Mouse (Mus musculus): ENCODE results near the gene Cbl. TPM values are rescaled to one million over a fixed set of nuclear protein-coding genes. Genes with fewer than 3 reads are reported as not detected.

The Cbl gene
- polyA plus RNA-seq, 1 experiment from 2014 or later, result 21.9 TPM

DNA sequence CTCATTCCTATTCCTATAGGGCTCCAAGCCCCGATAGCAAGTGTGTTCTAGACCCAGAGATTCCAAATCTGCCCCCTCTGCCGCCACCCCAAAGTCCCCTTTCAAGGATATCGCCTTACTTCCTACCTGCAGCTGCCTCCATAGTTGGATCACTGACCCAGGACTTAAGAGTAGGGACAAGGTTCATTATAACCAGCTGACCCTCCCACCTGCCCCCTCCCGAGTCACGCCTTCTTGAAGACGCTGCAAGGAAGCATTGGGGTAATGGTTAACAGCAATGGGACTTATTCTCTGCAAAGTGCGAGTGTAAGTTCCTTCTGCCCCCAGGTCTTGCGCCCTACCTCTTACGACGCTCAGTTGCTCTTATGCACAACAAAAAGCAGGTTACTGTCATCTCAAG lies 17.5 kb upstream of the Cbl start, which contains the start of gene Pdzd3:
Pdzd3 (minus strand) TSS at position 158 of the 400 bp plus-strand sequence.
- no peak within 1 kb of the TSS for H3K9ac ChIP-seq
- no peaks in the 10 kb centered on the region for H3K27me3 ChIP-seq (ENCODE audit: insufficient read depth, low read length)
- no peak within 1 kb of the TSS for H3K4me2 ChIP-seq
- no peak within 1 kb of the TSS for H3K4me3 ChIP-seq (ENCODE audit: low read depth, low read length)
- no peak within 1 kb of the TSS for H3K27ac ChIP-seq (ENCODE audit: low read depth)
- no peaks in the 10 kb centered on the region for H3K4me1 ChIP-seq (ENCODE audit: insufficient read depth)
- WGBS, result 66% methylated on average over 10 of the region's 10 CpGs
- H3K9me3 ChIP-seq (ENCODE audit: low read depth, low read length), result no peaks in the 10 kb centered on the region
- no peak for ATAC-seq (ENCODE audit: insufficient read depth)
- DNase-seq, result no peak
- TF ChIP-seq CTCF (IDR thresholded peaks at IDR 0.05; ENCODE audit: low read depth), result no peak
- H3K36me3 ChIP-seq (ENCODE audit: insufficient read depth), result no peaks in the 10 kb centered on the region

DNA sequence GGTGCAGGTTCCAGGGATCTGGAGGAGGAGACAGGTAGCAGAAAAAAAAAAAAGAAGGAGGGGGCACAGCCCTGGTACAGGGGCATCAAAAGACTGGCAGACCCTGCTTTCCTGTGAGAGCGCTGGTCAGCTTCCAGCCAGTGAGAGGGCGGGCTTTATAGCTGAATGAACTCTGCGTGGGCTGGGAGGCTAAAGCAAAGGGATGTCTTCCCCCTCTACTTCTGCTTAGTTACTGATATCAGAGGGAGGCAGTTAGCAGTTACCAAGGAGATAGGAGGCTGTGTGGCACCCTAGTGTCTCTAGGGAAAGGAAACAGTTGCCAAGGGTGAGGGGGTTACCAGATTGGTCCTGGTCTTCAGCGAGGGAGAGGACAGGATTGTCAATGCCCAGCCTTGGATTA lies 16.6 kb upstream of the Cbl start:
- ATAC-seq (ENCODE audit: insufficient read depth) (no peak), DNase-seq (no peak)
- no peak for TF ChIP-seq CTCF (IDR thresholded peaks at IDR 0.05; ENCODE audit: low read depth)
- Histone ChIP-seq H3K27me3 (ENCODE audit: insufficient read depth, low read length) (no peaks in the 10 kb centered on the region), H3K4me1 (ENCODE audit: insufficient read depth) (no peaks in the 10 kb centered on the region), H3K9me3 (ENCODE audit: low read depth, low read length) (no peaks in the 10 kb centered on the region), H3K9ac (no peak overlapping the region), H3K27ac (ENCODE audit: low read depth) (no peak overlapping the region), H3K4me2 (no peak overlapping the region), H3K36me3 (ENCODE audit: insufficient read depth) (no peaks in the 10 kb centered on the region), H3K4me3 (ENCODE audit: low read depth, low read length) (no peak overlapping the region)
- WGBS, result 48% methylated on average over 4 of the region's 4 CpGs

DNA sequence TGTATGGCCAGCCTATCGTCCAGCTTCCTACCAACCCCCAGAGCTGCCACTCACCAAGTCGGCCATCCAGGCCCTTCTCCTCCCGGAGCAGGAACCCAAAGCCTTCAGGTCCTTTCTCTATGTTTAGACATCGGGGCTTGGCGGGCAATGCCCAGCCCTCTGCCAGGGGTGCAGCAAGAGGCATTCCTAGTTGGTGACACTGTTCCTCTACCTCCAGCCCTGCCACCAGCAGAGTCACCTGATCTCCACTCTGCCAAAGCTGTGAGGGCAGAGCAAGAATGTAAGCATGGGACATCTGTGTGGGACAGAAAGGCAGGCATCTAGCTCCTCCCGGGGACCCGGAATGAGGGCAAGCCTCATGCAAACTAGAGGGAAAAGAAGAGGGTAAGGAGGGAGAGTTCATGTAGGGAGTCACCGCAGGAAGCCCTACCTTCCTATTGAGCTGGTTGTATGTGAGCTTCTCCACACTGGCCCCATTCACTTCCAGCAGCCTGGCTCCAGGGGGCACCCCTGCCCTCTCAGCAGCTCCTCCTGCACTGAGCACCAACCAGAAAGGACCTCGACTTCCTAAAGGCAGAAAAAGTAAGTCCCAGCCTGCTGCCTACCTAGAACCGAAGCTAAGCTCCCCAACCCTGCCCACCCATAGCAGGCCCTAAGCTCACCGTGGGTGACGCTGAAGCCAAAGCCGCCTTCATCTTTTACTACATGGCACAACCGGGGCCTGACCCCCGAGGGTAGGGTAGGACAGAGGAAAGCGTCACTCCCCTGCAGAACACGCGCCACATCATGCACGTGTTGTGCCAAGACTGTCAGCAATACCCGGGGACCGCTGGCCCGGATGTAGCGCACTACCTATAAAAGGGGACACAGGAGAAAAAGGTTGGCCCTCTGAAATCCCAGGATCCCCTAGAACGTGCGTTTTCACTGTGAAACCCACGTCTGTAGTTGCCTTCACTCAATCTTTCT lies 15.6 kb upstream of the Cbl start:
- Histone ChIP-seq H3K9me3 (ENCODE audit: low read depth, low read length) (no peaks in the 10 kb centered on the region), H3K27me3 (ENCODE audit: insufficient read depth, low read length) (no peaks in the 10 kb centered on the region), H3K4me3 (ENCODE audit: low read depth, low read length) (no peak overlapping the region), H3K9ac (no peak overlapping the region), H3K36me3 (ENCODE audit: insufficient read depth) (no peaks in the 10 kb centered on the region), H3K27ac (ENCODE audit: low read depth) (no peak overlapping the region), H3K4me2 (0 out of 2 replicates have a peak overlapping the region, but pooled peaks have one; percentile 23), H3K4me1 (ENCODE audit: insufficient read depth) (no peaks in the 10 kb centered on the region)
- peak; percentile 73 for TF ChIP-seq CTCF (IDR thresholded peaks at IDR 0.05; ENCODE audit: low read depth)
- peak; percentile 82 for DNase-seq
- 43% methylated on average over 26 of the region's 26 CpGs for WGBS
- ATAC-seq (ENCODE audit: insufficient read depth), result peak; percentile 84

DNA sequence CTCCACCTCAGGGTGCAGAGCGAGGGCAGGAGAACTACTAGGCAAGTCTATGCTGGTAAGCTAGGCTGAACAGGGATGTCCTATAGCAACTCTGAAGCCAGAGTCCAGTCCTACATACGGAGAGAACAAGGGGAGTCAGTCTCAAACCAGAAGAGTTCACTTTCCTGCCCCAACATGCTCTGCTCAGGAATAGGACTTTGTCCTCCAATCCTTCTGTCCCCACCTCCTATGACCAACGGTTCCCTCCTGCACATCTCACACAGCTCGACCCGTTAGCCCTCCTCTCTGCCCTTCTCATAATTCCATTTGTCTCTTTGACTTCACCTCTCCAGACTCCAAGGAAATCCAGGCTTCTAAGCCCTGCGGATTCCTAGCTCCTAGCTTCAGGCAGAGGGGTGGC lies 14.1 kb upstream of the Cbl start:
- no peak for TF ChIP-seq CTCF (IDR thresholded peaks at IDR 0.05; ENCODE audit: low read depth)
- Histone ChIP-seq H3K27ac (ENCODE audit: low read depth) (no peak overlapping the region), H3K27me3 (ENCODE audit: insufficient read depth, low read length) (no peaks in the 10 kb centered on the region), H3K4me1 (ENCODE audit: insufficient read depth) (no peaks in the 10 kb centered on the region), H3K4me2 (no peak overlapping the region), H3K9ac (no peak overlapping the region), H3K4me3 (ENCODE audit: low read depth, low read length) (no peak overlapping the region), H3K36me3 (ENCODE audit: insufficient read depth) (no peaks in the 10 kb centered on the region), H3K9me3 (ENCODE audit: low read depth, low read length) (no peaks in the 10 kb centered on the region)
- 71% methylated on average over 6 of the region's 6 CpGs for WGBS
- DNase-seq, result no peak
- no peak for ATAC-seq (ENCODE audit: insufficient read depth)

DNA sequence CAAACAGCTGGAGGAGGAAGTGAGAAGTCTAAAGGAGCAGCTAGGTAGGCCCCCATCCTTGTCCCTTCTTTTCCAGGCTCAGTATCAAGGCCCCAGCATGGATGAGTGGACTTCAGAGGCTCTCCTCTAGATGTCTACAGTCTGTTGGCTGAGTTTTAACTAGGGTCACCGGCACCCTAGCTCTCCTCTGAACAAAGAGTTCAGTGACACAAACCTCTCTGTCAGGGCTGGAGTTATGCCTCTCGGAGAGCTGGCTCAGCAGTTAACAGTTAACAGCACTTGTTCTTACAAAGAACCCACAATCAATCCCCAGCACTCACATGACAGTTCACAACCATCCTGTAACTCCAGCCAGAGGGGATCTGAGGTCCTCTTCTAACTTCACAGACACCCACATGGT lies 9.8 kb upstream of the Cbl start:
- no peak overlapping the region for H3K4me3 ChIP-seq (ENCODE audit: low read depth, low read length)
- 51% methylated on average over 2 of the region's 2 CpGs for WGBS
- DNase-seq, result no peak
- H3K36me3 ChIP-seq (ENCODE audit: insufficient read depth), result no peaks in the 10 kb centered on the region
- no peak overlapping the region for H3K4me2 ChIP-seq
- TF ChIP-seq CTCF (IDR thresholded peaks at IDR 0.05; ENCODE audit: low read depth), result no peak
- no peak overlapping the region for H3K9ac ChIP-seq
- no peak for ATAC-seq (ENCODE audit: insufficient read depth)
- no peaks in the 10 kb centered on the region for H3K27me3 ChIP-seq (ENCODE audit: insufficient read depth, low read length)
- H3K9me3 ChIP-seq (ENCODE audit: low read depth, low read length), result no peaks in the 10 kb centered on the region
- no peaks in the 10 kb centered on the region for H3K4me1 ChIP-seq (ENCODE audit: insufficient read depth)
- no peak overlapping the region for H3K27ac ChIP-seq (ENCODE audit: low read depth)

DNA sequence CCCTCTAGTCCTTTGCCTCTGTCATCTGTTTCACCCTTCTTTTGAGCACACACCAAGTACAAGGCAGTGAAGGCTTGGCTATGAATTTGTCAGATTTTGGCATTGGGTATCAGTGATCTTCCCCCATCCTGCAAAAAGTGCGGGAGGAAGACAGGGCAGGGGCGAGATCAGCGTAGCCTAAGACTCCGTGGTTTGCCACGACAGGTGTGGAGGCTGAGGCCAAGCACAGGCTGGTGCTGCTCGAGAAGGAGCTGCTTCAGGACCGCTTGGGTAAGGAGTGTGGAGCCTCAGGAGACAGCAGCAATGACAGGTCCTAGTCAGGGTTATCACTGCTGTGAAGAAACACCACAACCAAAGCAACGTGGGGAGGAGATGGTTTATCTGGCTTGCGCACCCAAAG lies 7.6 kb upstream of the Cbl start:
- Histone ChIP-seq H3K4me2 (no peak overlapping the region), H3K4me1 (ENCODE audit: insufficient read depth) (no peaks in the 10 kb centered on the region), H3K36me3 (ENCODE audit: insufficient read depth) (no peaks in the 10 kb centered on the region), H3K9me3 (ENCODE audit: low read depth, low read length) (no peaks in the 10 kb centered on the region), H3K4me3 (ENCODE audit: low read depth, low read length) (no peak overlapping the region), H3K27me3 (ENCODE audit: insufficient read depth, low read length) (no peaks in the 10 kb centered on the region), H3K9ac (no peak overlapping the region), H3K27ac (ENCODE audit: low read depth) (no peak overlapping the region)
- no peak for TF ChIP-seq CTCF (IDR thresholded peaks at IDR 0.05; ENCODE audit: low read depth)
- no peak for DNase-seq
- no peak for ATAC-seq (ENCODE audit: insufficient read depth)
- WGBS, result 52% methylated on average over 9 of the region's 9 CpGs

DNA sequence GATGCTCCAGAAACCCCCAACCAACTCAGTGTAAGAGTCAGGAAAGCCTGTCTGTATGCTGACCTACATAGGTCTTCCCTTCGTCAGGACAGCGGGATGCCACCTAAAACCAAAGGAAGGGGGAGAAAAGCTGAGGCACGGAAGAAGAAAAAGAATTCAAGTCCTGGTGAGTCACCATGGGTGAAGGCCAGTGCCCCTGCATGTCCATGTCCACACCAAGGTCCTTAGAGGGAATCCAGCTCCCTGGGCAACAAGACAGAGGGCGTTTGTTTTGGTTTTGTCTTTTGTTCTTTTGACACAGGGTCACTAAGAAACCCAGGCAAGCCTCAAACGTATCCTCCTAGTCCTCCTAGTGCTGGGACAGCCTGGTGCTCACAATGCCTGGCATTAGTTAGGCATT lies 7.1 kb upstream of the Cbl start:
- H3K4me1 ChIP-seq (ENCODE audit: insufficient read depth), result no peaks in the 10 kb centered on the region
- 56% methylated on average over 5 of the region's 5 CpGs for WGBS
- no peak for ATAC-seq (ENCODE audit: insufficient read depth)

More for the DNA sequence above, 7.1 kb upstream of the Cbl start:
- H3K9ac ChIP-seq, result no peak overlapping the region
- no peak for TF ChIP-seq CTCF (IDR thresholded peaks at IDR 0.05; ENCODE audit: low read depth)
- H3K4me2 ChIP-seq, result no peak overlapping the region
- DNase-seq, result no peak
- no peaks in the 10 kb centered on the region for H3K27me3 ChIP-seq (ENCODE audit: insufficient read depth, low read length)
- H3K27ac ChIP-seq (ENCODE audit: low read depth), result no peak overlapping the region
- no peaks in the 10 kb centered on the region for H3K36me3 ChIP-seq (ENCODE audit: insufficient read depth)
- H3K4me3 ChIP-seq (ENCODE audit: low read depth, low read length), result no peak overlapping the region
- H3K9me3 ChIP-seq (ENCODE audit: low read depth, low read length), result no peaks in the 10 kb centered on the region

Data from lung, embryonic 14.5 days (tissue).